Mouse (Mus musculus): ENCODE data around the gene Qpctl. TPM values are rescaled to one million over a fixed set of nuclear protein-coding genes. Genes with fewer than 3 reads are reported as not detected.
A peak's percentile ranks its signal among the peaks of the same experiment; 100 is the strongest.

Qpctl gene
- polyA plus RNA-seq, 1 experiment, result 15.7 TPM

DNA sequence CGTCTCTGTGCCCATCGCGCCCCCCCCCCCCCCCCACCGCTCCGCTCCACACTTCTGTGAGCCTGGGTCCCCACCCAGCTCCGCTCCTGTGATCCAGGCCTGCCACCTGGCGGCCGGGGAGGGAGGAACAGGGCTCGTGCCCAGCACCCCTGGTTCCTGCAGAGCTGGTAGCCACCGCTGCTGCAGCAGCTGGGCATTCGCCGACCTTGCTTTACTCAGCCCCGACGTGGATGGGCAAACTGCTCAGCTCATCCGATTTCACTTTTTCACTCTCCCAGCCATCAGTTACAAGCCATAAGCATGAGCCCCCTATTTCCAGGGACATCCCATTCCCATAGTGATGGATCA is 55.9 kb downstream of the Qpctl start:
- DNase-seq, result peak; percentile 49 to 65
- Histone ChIP-seq H3K4me1 (ENCODE audit: control insufficient read depth, insufficient read depth, low read length) (no peaks in the 10 kb centered on the region), H3K27ac (ENCODE audit: insufficient read depth, low read length) (no peak overlapping the region)

DNA sequence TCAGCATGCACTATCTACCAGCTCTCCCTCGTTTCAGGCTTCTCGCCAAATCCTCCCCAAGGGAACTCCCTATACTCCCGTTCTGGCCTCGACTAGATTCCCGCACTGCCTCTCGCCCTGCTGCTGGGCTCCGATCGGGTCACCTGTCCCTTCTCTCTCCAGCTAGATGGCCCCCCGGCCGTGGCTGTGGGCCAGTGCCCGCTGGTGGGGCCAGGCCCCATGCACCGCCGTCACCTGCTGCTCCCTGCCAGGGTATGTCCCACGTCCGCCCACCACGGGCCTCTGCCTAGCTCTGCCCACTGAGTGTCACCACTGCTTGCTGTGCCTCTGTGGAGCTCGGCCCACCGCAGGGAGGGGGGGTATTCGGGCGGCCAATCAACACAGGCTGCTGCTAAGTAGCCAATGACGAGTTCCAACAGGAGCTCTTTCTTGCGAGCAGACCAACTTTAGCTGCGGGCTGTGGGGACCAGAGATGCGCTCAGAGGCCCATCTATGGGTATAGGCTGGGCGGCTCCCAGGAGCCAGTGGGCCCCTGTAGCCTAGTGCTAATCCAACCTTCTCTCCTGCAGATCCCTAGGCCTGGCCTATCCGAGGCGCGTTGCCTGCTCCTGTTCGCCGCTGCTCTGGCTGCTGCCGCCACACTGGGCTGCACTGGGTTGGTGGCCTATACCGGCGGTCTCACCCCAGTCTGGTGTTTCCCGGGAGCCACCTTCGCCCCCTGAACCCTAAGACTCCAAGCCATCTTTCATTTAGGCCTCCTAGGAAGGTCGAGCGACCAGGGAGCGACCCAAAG is 56.5 kb downstream of the Qpctl start:
- H3K27ac ChIP-seq (ENCODE audit: insufficient read depth, low read length), result no peak overlapping the region
- H3K27me3 ChIP-seq (ENCODE audit: control insufficient read depth, insufficient read depth, low read length), result peaks cover 1% of the 10 kb centered on the region; the same call in 1 of the 2 replicates
- DNase-seq, result no peak
- H3K4me3 ChIP-seq (replicated peaks; ENCODE audit: insufficient read depth, low read depth, low read length), result no peak overlapping the region
- TF ChIP-seq POLR2A (IDR thresholded peaks at IDR 0.05; ENCODE audit: borderline replicate concordance, insufficient read depth, low read length) (no peak), CTCF (IDR thresholded peaks at IDR 0.05; ENCODE audit: borderline replicate concordance, insufficient read depth, low read depth, low read length) (no peak)
- no peaks in the 10 kb centered on the region for H3K4me1 ChIP-seq (ENCODE audit: control insufficient read depth, insufficient read depth, low read length)
- 20% methylated on average over 38 of the region's 38 CpGs for WGBS

More for the DNA sequence above, 55.9 kb downstream of the Qpctl start:
- peak; percentile 74 for TF ChIP-seq CTCF (IDR thresholded peaks at IDR 0.05; ENCODE audit: borderline replicate concordance, insufficient read depth, low read depth, low read length)
- no peak for TF ChIP-seq POLR2A (IDR thresholded peaks at IDR 0.05; ENCODE audit: borderline replicate concordance, insufficient read depth, low read length)
- peaks cover 1% of the 10 kb centered on the region; the same call in 1 of the 2 replicates for H3K27me3 ChIP-seq (ENCODE audit: control insufficient read depth, insufficient read depth, low read length)
- no peak overlapping the region for H3K4me3 ChIP-seq (replicated peaks; ENCODE audit: insufficient read depth, low read depth, low read length)
- 7% methylated on average over 15 of the region's 15 CpGs for WGBS

DNA sequence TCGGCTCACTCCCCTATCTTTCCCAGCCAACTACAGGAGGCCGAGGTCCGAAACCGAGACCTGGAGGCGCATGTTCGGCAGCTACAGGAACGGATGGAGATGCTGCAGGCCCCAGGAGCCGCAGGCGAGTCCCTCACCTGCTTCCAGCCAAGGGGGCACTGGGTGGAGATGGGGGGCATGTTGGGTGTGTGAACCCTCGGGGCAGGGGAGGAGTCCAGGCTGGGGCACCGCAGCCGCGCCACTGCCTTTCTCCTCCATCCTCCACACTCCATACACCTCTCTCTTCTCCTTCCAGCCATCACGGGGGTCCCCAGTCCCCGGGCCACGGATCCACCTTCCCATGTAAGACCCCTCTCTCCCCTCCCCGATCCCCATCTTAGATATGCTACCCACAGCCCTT is 57.2 kb downstream of the Qpctl start:
- no peak for DNase-seq
- Histone ChIP-seq H3K27me3 (ENCODE audit: control insufficient read depth, insufficient read depth, low read length) (peaks cover 1% of the 10 kb centered on the region; the same call in 1 of the 2 replicates), H3K27ac (ENCODE audit: insufficient read depth, low read length) (no peak overlapping the region), H3K4me1 (ENCODE audit: control insufficient read depth, insufficient read depth, low read length) (no peaks in the 10 kb centered on the region), H3K4me3 (replicated peaks; ENCODE audit: insufficient read depth, low read depth, low read length) (no peak overlapping the region)
- no peak for TF ChIP-seq CTCF (IDR thresholded peaks at IDR 0.05; ENCODE audit: borderline replicate concordance, insufficient read depth, low read depth, low read length)
- TF ChIP-seq POLR2A (IDR thresholded peaks at IDR 0.05; ENCODE audit: borderline replicate concordance, insufficient read depth, low read length), result no peak
- 68% methylated on average over 17 of the region's 17 CpGs for WGBS

Other genes starting within 250 kb of the Qpctl start
- 16.3 and 17.6 TPM in 2 replicates for gene Ccdc61, start 238.9 kb downstream of the Qpctl start, polyA plus RNA-seq (2012; rRNA removed)
- gene Nova2, start 223.4 kb downstream of the Qpctl start, polyA plus RNA-seq (2012; rRNA removed), result 12.8 and 14.5 TPM in 2 replicates
- 2.0 and 2.7 TPM in 2 replicates for gene Nanos2, start 161.9 kb downstream of the Qpctl start, polyA plus RNA-seq (2012; rRNA removed)
- 52.6 and 55.3 TPM in 2 replicates for gene Mypop, start 158.0 kb downstream of the Qpctl start, polyA plus RNA-seq (2012; rRNA removed)
- 37.7 and 41.5 TPM in 2 replicates for gene Irf2bp1, start 145.2 kb downstream of the Qpctl start, polyA plus RNA-seq (2012; rRNA removed)
- not detected in 2 replicates for gene Foxa3, start 125.8 kb downstream of the Qpctl start, polyA plus RNA-seq (2012; rRNA removed)
- gene Sympk, start 124.9 kb downstream of the Qpctl start, polyA plus RNA-seq (2012; rRNA removed), result 112 and 113 TPM in 2 replicates
- gene Rsph6a, start 94.6 kb downstream of the Qpctl start, polyA plus RNA-seq (2012; rRNA removed), result 0.10 TPM in 1 of 2 replicates, not detected in the other
- gene Dmwd, start 73.1 kb downstream of the Qpctl start, polyA plus RNA-seq (2012; rRNA removed), result 116 and 117 TPM in 2 replicates
- gene Dmpk, start 65.4 kb downstream of the Qpctl start, polyA plus RNA-seq (2012; rRNA removed), result 38.9 and 40.1 TPM in 2 replicates
- 3.5 and 4.6 TPM in 2 replicates for gene Six5, start 54.7 kb downstream of the Qpctl start, polyA plus RNA-seq (2012; rRNA removed)
- 0.80 and 0.90 TPM in 2 replicates for gene Gm4969, start 30.9 kb downstream of the Qpctl start, polyA plus RNA-seq (2012; rRNA removed)
- 7.6 and 7.9 TPM in 2 replicates for gene Fbxo46, start 29.4 kb downstream of the Qpctl start, polyA plus RNA-seq (2012; rRNA removed)
- 87.1 and 88.8 TPM in 2 replicates for gene Snrpd2, start 431 bp upstream of the Qpctl start, polyA plus RNA-seq (2012; rRNA removed)
- 1.9 and 2.6 TPM in 2 replicates for gene Gipr, start 16.8 kb upstream of the Qpctl start, polyA plus RNA-seq (2012; rRNA removed)
- 148 and 176 TPM in 2 replicates for gene Eml2, start 27.1 kb upstream of the Qpctl start, polyA plus RNA-seq (2012; rRNA removed)
- 4.3 and 5.1 TPM in 2 replicates for gene Gpr4, start 63.2 kb upstream of the Qpctl start, polyA plus RNA-seq (2012; rRNA removed)
- 39.1 and 40.1 TPM in 2 replicates for gene Opa3, start 79.0 kb upstream of the Qpctl start, polyA plus RNA-seq (2012; rRNA removed)
- 30.8 and 32.9 TPM in 2 replicates for gene Vasp, start 122.5 kb upstream of the Qpctl start, polyA plus RNA-seq (2012; rRNA removed)
- gene Ppm1n, start 130.8 kb upstream of the Qpctl start, polyA plus RNA-seq (2012; rRNA removed), result 1.1 and 2.0 TPM in 2 replicates
- 96.9 and 101 TPM in 2 replicates for gene Rtn2, start 133.3 kb upstream of the Qpctl start, polyA plus RNA-seq (2012; rRNA removed)
- gene Fosb, start 160.8 kb upstream of the Qpctl start, polyA plus RNA-seq (2012; rRNA removed), result 0.67 and 0.71 TPM in 2 replicates
- 52.2 and 53.9 TPM in 2 replicates for gene Ercc1, start 195.5 kb upstream of the Qpctl start, polyA plus RNA-seq (2012; rRNA removed)
- gene Cd3eap, start 210.2 kb upstream of the Qpctl start, polyA plus RNA-seq (2012; rRNA removed), result 12.6 and 12.7 TPM in 2 replicates
- gene Ppp1r13l, start 210.5 kb upstream of the Qpctl start, polyA plus RNA-seq (2012; rRNA removed), result 4.1 and 4.8 TPM in 2 replicates
- gene Ercc2, start 232.7 kb upstream of the Qpctl start, polyA plus RNA-seq (2012; rRNA removed), result 45.0 and 46.3 TPM in 2 replicates

Measured in cerebellum, adult 2 months (tissue).